Mouse (Mus musculus): ENCODE results near the gene Fmnl3. TPM values are rescaled to one million over a fixed set of nuclear protein-coding genes. Genes with fewer than 3 reads are reported as not detected.

The Fmnl3 gene
- polyA plus RNA-seq (2012; rRNA removed): 13.7 and 15.4 TPM in 2 replicates

DNA sequence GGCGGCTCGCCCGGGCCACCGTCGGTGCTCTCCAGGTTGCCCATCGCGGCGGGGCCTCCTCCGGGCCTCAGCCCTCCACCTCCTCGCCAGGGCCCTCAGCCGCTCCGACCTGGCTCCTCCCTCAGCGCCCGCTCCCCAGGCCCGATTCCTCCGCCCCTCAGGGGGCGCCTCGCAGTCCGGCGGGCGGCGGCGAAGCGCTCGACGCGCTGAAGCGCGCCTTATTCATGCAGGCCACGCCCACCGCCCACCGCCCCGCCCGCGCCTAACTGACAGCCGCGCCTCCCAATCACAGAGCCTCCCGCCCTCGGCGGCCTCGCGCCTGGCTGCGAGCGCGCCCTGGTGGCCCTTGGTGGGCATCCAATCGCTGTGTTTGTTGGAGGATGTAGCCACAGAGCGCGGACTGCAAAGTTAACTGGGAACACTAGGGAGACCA is at the start of gene Fmnl3:
Fmnl3 (minus strand) TSS at position 224 of the 433 bp plus-strand sequence.
- TF ChIP-seq POLR2A (IDR thresholded peaks at IDR 0.05; ENCODE audit: extremely low read depth, insufficient read depth, low read length) (no peak), CTCF (IDR thresholded peaks at IDR 0.05; ENCODE audit: extremely low read depth, insufficient read depth, low read length) (peak; percentile 71)
- Histone ChIP-seq H3K27ac (ENCODE audit: insufficient read depth, low read length) (no peak within 1 kb of the TSS), H3K4me1 (ENCODE audit: control insufficient read depth, insufficient read depth, low read length) (peaks cover 2% of the 10 kb centered on the region; the same call in 1 of the 2 replicates), H3K4me3 (ENCODE audit: insufficient read depth, low read length) (peak within 1 kb of the TSS; percentile 33)

DNA sequence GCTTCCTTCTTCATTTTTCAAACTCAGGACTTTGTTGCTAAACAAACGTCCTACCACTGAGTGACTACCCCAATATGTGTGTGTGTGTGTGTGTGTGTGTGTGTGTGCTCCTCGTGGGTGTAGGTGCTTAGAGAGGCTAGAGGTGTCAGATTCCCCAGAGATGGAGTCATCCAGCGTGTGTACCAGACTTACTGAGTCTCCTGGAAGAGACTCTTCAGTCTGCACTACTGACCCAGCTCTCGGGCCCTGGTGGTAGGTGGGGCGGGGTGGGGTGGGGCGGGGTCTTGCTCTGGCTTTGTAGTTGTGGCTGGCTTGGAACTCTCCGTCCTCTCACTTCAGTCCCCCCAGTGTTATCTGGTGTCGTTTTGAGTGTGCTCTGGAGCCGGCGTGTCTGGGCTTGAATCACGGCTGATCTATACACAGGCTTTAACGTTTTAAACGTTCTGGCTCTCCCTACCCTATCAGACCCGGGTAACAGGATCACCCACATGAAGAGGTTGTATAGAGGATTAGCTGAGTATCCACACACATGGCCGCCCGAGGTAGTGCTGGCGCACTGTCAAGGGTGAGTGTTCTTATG is 47.5 kb upstream of the Fmnl3 start:
- Histone ChIP-seq H3K4me3 (ENCODE audit: insufficient read depth, low read length) (no peak overlapping the region), H3K27ac (ENCODE audit: insufficient read depth, low read length) (no peak overlapping the region), H3K4me1 (ENCODE audit: control insufficient read depth, insufficient read depth, low read length) (no peaks in the 10 kb centered on the region; the same call in 1 of the 2 replicates)
- no peak for TF ChIP-seq CTCF (IDR thresholded peaks at IDR 0.05; ENCODE audit: extremely low read depth, insufficient read depth, low read length)
- TF ChIP-seq POLR2A (IDR thresholded peaks at IDR 0.05; ENCODE audit: extremely low read depth, insufficient read depth, low read length): no peak

DNA sequence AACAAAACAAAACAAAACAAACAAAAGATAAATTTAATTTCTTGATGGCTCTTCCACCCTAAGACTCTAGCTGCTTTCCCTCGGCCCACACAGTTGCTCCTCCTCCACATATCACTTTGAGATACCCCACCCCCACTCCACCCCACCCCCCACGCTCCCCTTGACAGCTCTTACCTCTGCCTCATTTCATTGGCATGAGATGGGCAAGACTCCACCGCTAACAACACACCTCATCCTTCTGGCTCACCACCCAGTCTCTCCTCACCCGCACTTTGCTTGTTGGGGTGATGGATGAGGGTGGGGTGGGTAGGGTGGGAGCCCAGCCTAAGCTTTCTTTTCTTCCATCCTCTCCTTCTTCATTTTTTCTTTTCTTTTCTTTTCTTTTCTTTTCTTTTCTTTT is 46.7 kb upstream of the Fmnl3 start:
- TF ChIP-seq CTCF (IDR thresholded peaks at IDR 0.05; ENCODE audit: extremely low read depth, insufficient read depth, low read length) (no peak), POLR2A (IDR thresholded peaks at IDR 0.05; ENCODE audit: extremely low read depth, insufficient read depth, low read length) (no peak)
- H3K4me1 ChIP-seq (ENCODE audit: control insufficient read depth, insufficient read depth, low read length): no peaks in the 10 kb centered on the region; the same call in 1 of the 2 replicates
- H3K27ac ChIP-seq (ENCODE audit: insufficient read depth, low read length): no peak overlapping the region
- H3K4me3 ChIP-seq (ENCODE audit: insufficient read depth, low read length): no peak overlapping the region

DNA sequence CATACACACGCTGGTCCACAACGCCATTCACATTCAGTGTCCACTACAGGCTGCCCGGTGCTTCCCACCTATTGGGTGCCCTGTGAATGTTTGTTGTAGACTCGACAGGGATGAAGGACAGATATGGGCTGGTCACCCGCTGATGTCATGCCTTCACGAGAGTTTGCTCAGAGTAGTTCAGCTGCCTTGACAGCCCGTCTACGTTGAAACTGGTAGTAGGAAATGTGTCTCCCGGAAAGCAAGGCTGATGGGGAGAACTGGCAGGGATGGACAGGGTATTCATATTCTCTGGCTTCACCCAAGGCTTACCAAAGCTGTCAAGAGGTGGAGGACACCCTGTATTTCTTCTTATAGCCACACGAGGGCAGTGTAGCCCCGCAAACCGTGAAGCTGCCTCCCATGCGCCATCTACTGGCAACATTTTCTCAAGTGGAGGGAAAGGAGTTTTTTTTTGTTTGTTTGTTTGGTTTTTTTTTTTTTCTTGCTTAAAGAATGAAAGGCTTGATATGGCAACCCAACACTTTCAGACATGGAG is 46.1 kb upstream of the Fmnl3 start:
- no peak overlapping the region for H3K4me3 ChIP-seq (ENCODE audit: insufficient read depth, low read length)
- H3K27ac ChIP-seq (ENCODE audit: insufficient read depth, low read length): no peak overlapping the region
- peak; percentile 100 for TF ChIP-seq CTCF (IDR thresholded peaks at IDR 0.05; ENCODE audit: extremely low read depth, insufficient read depth, low read length)
- TF ChIP-seq POLR2A (IDR thresholded peaks at IDR 0.05; ENCODE audit: extremely low read depth, insufficient read depth, low read length): no peak
- H3K4me1 ChIP-seq (ENCODE audit: control insufficient read depth, insufficient read depth, low read length): no peaks in the 10 kb centered on the region; the same call in 1 of the 2 replicates

DNA sequence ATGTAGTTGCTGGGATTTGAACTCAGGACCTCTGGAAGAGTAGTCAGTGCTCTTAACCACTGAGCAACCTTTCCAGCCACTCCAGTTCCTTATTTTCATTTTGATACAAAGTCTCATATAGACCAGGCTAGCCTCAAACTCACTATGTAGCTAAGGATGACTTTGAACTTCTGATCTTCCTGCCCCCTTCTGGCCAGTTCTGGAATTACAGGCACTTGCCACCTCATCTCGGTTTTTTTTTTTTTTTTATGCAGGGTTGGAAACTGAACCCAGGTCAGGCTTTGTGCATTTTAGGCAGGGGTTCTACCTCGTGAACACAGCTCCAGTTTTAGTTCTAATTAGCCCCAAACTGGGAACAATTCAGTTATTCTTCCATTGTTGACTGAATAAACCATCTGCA is 45.5 kb upstream of the Fmnl3 start:
- TF ChIP-seq CTCF (IDR thresholded peaks at IDR 0.05; ENCODE audit: extremely low read depth, insufficient read depth, low read length): peak; percentile 34; the same call in 1 of the 2 replicates
- no peak for TF ChIP-seq POLR2A (IDR thresholded peaks at IDR 0.05; ENCODE audit: extremely low read depth, insufficient read depth, low read length)
- H3K27ac ChIP-seq (ENCODE audit: insufficient read depth, low read length): no peak overlapping the region
- H3K4me3 ChIP-seq (ENCODE audit: insufficient read depth, low read length): no peak overlapping the region
- H3K4me1 ChIP-seq (ENCODE audit: control insufficient read depth, insufficient read depth, low read length): no peaks in the 10 kb centered on the region; the same call in 1 of the 2 replicates

DNA sequence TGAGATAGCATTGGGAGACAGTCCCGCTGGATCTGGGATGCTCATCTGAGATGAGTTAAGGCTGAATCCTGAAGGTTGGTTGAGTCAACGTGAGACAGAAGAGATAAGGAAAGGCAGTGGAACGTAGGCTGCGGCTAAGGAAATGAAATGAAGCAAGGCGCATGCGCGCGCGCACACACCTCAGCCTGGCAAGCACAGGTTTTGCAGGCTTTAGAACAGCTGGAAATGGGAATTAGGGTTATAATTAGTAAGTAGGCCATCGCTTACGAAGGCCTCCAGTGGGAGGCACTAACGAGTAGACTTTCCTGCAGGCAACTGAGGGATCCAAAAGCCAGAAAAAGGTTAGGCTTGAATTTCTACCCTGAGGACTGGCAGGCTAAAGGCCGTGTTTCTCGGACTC is 41.5 kb upstream of the Fmnl3 start:
- Histone ChIP-seq H3K4me1 (ENCODE audit: control insufficient read depth, insufficient read depth, low read length) (no peaks in the 10 kb centered on the region; the same call in 1 of the 2 replicates), H3K4me3 (ENCODE audit: insufficient read depth, low read length) (no peak overlapping the region), H3K27ac (ENCODE audit: insufficient read depth, low read length) (0 out of 2 replicates have a peak overlapping the region, but pooled peaks have one; percentile 13)
- 0 out of 2 replicates have a peak, but pooled peaks have one; percentile 7 for TF ChIP-seq POLR2A (IDR thresholded peaks at IDR 0.05; ENCODE audit: extremely low read depth, insufficient read depth, low read length)
- no peak for TF ChIP-seq CTCF (IDR thresholded peaks at IDR 0.05; ENCODE audit: extremely low read depth, insufficient read depth, low read length)

DNA sequence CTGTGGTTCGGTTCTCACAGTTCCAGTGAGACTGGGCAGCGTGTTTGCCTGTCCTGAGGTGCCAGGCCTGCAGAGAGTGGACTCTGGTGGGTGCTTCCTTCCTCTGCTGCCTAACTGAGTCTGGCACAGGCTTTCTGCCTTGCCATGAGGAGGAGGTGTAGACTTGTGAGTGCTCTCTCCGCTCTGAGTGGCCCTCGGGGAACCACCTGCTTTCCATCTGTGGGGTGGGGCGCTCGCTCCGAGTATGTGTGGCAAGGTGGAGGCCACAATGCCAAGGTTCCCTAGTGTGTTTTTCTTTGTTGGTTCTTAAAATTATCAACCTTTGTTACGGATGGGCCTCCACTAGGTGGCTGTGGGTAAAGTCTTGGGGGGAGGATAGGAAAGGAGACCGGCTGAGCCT is 38.6 kb upstream of the Fmnl3 start:
- TF ChIP-seq CTCF (IDR thresholded peaks at IDR 0.05; ENCODE audit: extremely low read depth, insufficient read depth, low read length) (no peak), POLR2A (IDR thresholded peaks at IDR 0.05; ENCODE audit: extremely low read depth, insufficient read depth, low read length) (no peak)
- Histone ChIP-seq H3K27ac (ENCODE audit: insufficient read depth, low read length) (no peak overlapping the region), H3K4me1 (ENCODE audit: control insufficient read depth, insufficient read depth, low read length) (no peaks in the 10 kb centered on the region), H3K4me3 (ENCODE audit: insufficient read depth, low read length) (no peak overlapping the region)

DNA sequence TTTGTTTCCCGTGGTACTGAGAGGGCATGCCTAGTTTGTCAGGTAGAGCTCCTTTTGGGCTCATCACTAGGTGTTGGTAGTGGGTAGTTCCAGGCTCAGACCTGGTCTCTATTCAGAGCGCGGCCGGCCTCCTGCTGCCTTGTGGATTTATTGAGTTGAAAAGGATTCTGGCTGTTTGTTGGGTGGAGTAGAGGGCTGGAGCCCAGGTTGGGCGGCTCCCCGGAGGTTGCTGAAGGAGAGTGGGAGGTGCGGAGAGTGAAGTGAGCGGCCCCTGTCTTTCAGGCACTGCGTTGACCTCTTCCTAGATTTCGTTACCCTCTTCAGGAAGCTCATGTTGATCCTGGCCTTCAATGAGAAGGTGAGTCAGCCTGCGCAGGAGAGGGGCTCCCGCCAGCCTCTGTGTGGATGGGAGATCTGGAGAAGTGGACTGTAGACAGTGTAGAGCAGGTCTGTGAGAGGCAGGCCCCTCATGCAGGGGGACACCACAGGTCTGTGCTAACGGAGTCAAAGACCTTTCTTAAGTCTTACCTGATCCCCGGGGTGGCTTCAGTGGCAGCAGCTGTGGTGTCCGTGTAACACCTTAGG is 36.8 kb upstream of the Fmnl3 start:
- TF ChIP-seq POLR2A (IDR thresholded peaks at IDR 0.05; ENCODE audit: extremely low read depth, insufficient read depth, low read length) (no peak), CTCF (IDR thresholded peaks at IDR 0.05; ENCODE audit: extremely low read depth, insufficient read depth, low read length) (no peak)
- no peak overlapping the region for H3K4me3 ChIP-seq (ENCODE audit: insufficient read depth, low read length)
- no peaks in the 10 kb centered on the region for H3K4me1 ChIP-seq (ENCODE audit: control insufficient read depth, insufficient read depth, low read length)

DNA sequence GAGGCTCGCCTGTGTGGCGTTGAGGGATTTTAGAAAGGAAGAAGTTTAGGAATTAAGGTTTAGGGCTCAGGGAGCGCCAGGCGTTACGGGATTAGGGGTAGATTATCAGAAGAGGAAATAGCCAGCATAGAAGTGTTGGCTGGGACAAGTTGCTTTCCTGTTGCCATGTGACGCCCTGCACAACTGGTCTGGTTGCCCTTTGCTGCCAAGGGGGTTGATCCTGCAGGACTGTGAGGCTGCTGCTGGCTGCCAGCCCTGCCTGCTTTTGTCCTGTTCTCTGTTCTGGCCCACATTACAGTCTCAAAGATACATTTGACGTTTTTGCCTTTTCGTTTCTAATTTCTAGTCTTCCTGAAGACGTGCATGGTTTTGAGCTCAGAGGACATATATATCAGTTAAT is 34.9 kb upstream of the Fmnl3 start:
- Histone ChIP-seq H3K4me1 (ENCODE audit: control insufficient read depth, insufficient read depth, low read length) (no peaks in the 10 kb centered on the region), H3K27ac (ENCODE audit: insufficient read depth, low read length) (no peak overlapping the region), H3K4me3 (ENCODE audit: insufficient read depth, low read length) (no peak overlapping the region)
- no peak for TF ChIP-seq POLR2A (IDR thresholded peaks at IDR 0.05; ENCODE audit: extremely low read depth, insufficient read depth, low read length)
- TF ChIP-seq CTCF (IDR thresholded peaks at IDR 0.05; ENCODE audit: extremely low read depth, insufficient read depth, low read length): no peak

More for the DNA sequence above, 36.8 kb upstream of the Fmnl3 start:
- H3K27ac ChIP-seq (ENCODE audit: insufficient read depth, low read length): no peak overlapping the region

Measured in cortical plate, adult 2 months (tissue).